Mouse (Mus musculus) NIH3T3 (cell line): Measurements from ENCODE around the gene Aldh1b1.

Experiments
- DNase-seq: peaks from one replicate; pipeline ENCODE4 v3.0.0-alpha.2; 2012; ENCODE audit warnings: low read depth

Gene Aldh1b1

GRCm38 (mm10) chr4:45824761-45825556, 26.1 kb downstream of the Aldh1b1 start:
- no peak for DNase-seq

DNA sequence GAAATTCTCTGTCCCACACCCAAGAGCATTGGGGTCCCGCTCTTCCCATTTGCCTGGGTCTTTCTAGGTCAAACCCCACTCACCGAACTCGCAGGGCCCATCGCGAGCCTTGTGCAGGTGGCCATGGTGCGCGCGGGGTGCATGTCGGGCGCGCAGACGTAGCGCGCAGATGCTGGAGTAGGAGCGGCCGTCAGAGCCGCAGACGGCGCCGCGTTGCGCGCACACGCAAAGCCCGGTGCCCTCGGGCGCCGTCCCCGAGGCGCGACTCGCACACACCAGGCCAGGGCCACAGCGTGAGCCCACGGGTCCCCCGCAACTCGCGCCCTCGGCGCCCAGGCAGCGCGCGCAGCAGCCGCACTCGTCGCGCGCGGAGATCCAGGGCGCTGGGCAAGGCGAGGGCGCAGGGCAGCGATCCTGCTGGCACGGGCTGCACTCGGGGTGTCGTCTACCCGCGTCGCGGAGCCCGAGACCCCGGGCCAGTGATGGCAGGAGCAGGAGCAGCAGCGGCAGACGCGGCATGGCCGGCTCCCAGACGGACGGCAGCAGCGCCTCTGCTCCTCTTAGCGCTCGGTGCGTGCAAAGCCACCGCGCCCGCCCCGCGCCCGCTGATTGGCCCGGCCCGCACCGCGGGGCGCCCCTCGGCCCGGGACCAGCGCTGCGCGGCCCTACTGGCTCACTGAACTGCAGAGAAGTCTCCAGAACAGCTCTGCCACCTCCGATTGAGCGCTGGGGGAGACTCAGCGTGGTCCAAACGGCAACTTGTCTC, 27.6 kb downstream of the Aldh1b1 start, which contains the start of gene Igfbpl1:
Gene Igfbpl1 (minus strand): TSS at position 649 of the 766 bp plus-strand sequence.
- DNase-seq, result no peak

DNA sequence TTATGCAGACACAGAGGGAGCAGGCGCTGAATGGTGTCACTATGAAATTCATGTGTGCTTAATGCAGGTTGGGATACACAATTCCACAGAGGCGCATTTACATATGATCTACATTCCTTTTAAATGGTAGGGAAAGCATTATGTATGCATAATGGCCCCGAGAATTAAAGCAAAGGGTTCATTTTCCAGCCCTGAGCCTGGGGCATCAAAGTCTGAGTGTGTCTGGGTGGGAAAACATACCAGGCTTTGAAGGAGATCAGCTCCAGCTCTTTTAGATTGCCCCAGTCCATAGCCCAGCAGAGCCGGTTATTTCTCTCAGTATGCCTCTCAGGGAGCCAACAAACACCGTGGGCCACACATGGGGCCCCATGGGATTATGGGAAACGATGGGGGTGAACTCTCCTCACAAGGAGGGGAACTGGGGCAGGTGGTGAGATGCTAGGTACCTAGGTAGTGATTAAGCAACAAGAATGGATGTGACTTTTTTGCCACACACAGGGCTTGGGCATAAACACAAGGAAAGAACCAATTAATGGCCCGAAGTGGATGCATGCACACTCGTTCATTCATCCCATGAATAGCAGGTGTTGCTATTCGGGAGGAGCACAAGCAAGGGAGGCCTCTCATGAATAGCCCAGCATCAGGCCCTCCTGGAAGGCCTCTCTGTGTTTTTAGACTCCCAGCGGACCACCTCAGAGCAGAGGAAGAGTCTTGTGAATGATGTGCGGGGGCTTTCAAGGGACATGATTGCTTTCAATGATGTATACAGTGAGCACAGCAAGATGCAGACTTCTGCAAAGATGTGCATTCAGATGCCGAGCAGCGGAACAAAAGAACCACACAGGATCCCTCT, 31.3 kb downstream of the Aldh1b1 start:
- no peak for DNase-seq

DNA sequence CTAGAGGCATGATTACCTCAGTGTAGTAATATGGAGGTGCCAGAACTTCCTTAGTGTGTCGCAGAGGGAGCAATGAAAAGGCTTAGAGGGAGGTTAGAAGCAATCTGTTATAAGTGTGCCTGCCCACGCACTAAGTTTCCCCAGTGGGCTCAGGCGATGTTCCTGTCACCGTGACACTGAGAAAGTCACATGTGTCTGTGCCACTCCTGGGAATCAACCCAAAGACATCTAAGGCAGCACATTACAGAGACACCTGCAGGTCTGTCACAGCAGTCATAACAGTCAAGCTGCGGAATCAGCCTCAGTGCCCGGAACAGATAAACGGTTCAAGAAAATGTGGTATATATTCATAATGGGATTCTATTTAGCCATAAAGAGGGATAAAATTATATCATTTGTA, 33.2 kb downstream of the Aldh1b1 start:
- DNase-seq, result no peak

DNA sequence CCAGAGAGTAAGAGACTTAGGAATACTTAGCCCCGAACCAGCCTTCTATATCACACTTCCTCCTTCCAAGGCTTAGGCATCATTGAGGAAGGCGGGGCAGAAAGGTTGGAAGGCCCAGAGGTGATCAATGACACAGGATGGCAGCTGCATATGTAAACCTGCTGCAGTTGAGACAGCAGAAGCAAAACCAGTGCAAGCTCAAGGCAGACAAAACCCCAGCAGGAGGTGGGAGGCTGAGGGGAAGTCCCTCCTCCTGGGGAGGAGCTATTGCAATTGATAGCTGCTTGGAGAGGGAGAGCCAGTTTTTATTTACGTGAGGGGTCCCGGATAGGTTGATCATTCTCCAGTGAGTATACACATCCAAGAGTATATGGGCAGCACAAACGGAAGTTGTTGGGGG, 34.6 kb downstream of the Aldh1b1 start:
- DNase-seq, result no peak

DNA sequence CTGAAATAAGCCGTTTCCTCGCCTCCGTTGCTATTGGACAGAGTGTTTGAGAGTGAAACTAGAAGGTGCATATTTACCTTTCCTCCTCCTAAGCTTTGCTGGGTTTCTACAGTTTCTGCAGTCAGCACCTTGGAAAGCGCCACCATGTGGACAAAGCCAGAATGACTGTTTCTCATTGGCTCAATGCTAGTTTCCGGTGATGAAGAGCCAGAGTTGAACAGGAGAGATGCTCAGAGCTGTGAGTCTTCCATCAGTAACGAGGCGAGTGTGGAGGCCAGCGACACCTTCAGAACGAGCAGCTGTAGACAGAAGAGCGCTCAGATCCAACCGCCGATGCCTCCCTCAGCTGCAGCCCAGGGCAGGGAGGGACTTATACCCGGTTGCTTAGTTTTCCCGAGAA, 45.5 kb downstream of the Aldh1b1 start:
- DNase-seq, result peak; percentile 54

GRCm38 (mm10) chr4:45846263-45846662, 47.4 kb downstream of the Aldh1b1 start:
- DNase-seq, result no peak

DNA sequence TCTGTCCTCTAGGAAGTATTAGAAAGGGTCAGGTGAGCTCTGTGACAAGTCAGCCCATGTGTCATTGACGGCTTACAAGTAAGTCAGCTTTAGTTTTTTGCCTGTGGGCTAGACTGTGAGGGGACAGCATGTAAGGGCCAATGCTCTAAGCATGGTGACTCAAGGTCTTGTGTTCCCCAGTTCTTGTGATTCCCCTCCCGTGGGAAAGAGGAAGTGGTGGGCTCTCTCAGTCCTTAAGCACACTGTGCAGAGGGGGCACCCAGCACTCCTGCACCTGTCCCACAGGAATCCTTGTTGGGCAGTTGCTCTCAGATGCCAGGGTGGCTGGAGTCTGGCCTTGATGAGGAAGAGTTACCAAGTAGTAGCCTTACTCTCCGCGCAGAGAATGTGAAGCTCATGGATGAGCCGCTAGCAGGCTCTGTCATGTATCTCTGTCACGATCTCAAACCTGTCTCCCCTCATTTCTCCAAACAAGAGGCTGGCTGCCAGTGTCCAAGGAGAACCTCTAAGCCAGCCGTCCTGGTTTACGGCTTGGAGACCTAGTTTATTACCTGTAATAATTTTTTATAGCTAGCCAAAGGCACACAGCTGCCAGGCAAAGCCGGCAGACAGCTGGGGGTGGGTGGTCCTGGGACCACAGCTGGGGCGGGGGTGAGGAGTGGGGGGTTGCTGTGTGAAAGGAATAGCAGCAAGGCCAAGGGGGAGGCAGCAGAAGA, 49.4 kb downstream of the Aldh1b1 start, which contains the start of gene Stra6l:
Gene Stra6l (plus strand): TSS at position 556 of the 716 bp plus-strand sequence.
- DNase-seq, result no peak

DNA sequence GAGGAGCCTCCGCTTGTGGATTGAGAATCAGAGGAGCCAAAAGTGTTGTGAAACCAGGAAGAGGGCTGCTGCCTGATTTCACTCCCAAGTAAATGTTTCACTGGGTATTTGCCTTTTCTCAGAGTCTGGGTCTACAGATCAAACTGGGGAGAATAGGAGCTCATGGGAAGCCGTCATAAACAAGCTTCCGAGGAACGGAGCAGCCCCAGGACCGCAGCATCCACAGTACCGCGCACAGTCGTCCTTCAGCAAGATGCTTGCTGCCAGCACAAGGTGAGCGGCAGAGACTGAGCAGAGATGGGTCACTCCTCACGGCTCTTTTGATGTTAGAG, 50.0 kb downstream of the Aldh1b1 start:
- no peak for DNase-seq

DNA sequence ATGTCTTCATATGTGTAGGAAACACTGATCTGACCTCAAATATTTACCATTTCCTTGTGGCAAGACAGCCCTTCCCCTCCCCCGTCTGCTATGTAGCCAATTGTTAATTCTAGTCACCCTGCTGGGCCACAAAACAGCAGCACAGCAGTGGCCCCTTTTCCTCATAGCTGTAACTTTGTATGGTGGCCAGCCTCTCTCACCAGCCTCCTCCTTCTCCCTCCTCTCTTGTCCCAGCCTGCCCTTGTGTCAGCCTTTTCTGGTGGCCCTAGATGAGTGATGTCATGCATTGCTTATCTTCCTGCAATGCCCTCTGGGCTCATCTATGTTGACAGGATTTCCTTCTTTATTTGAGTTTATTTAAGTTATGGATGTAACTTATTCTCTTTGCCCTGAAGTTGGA, 50.6 kb downstream of the Aldh1b1 start:
- DNase-seq, result no peak

DNA sequence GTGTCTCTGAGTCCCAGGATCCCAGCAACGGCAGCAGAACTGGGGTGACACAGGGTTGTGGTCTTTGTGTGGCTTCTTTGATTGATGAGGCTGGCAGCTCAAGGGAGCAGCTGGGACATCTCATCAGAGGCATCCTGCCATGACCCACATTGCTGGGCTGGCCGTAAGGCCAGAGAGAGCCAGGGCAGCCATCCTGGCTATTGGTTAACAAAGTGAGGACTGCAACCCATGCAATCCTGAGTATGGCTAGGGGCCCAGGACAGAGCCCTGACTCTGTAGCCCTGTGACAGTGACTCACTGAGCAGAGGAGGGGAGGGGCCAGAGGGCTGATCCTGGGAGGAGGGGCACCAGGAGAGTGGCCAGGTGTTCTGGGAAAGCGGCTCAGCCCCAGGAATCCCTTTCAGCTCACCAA, 52.8 kb downstream of the Aldh1b1 start:
- DNase-seq, result peak; percentile 44

DNA sequence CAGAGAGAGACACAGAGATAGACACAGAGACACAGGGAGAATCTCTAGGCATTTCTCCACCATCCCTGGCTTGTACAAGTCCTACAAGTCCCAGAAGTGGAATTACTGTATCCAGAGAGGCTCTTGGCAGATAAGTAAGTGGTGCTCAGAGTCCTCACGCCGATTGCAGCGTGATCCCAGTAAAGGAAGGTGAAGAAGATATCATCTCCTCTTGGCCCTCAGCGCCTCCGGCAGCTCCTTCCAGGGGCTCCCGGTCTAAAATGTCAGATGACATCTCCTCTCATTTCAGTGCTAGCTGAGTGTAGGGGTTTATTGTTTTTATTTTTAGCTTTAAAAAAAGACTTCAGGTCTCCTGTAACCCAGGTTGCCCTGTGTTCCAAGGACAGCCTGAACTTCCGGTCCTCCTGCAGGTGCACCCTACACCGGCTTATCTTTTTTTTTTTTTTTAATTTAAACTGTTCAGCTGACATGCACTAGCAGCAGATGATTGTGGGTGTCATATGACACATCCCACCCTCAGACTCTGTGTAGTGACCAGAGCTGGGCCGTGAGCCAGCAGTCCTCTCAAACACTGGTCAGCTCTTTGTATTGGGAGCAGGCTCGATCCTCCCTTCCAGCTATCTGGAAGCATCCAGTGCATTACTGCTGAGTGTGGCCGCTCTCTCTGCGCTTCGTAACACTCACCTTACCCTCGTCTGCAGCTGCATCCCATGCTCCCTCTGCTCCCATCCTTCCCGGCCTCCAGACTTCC, 54.8 kb downstream of the Aldh1b1 start:
- DNase-seq, result peak; percentile 11
